Mouse (Mus musculus) left cerebral cortex, adult 8-10 months (tissue): ENCODE measurements around the gene Ush1g. TPM values are rescaled to one million over a fixed set of nuclear protein-coding genes. Genes with fewer than 3 reads are reported as not detected.

Experiments
- DNase-seq, 2 experiments: peaks; one replicate each; pipeline ENCODE4 v3.0.0; 2022; ENCODE audit warnings: low spot score in 2 of 2
- total RNA-seq, 4 experiments: library from RNA; stranded (reverse); gene quantifications; 2 replicates each; pipeline ENCODE4 v1.2.4; 2022

Ush1g gene
- total RNA-seq, 4 experiments from 2014 or later = 0.46 to 0.78 (median 0.59) TPM

- DNase-seq = peak; percentile 60 to 74
Observed at GRCm38 (mm10) chr11:115270148-115270861, 51.5 kb downstream of the Ush1g start.

GRCm38 (mm10) chr11:115269330-115270066 is 52.3 kb downstream of the Ush1g start:
- no peak for DNase-seq

DNA sequence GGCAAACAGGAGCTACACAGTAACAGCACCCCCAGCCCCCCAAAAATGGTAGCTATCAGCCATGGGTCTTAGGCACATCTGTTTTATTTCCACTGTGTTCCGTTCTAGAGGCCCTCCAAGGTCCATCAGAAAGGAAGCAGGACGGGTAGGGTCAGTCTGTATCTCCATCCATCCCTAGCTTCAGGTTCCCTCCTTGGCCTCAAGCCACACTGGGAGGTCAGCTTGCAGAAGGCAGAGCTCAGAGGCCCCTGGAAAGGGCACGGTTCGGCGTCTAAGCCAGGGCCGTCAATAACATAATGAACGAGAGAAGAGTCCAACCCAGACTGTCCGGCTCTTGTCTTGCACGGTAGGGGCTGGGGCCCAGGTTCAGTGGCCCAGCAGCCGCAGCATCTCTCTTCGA is 53.9 kb downstream of the Ush1g start:
- DNase-seq = no peak

- DNase-seq = no peak
Observed at GRCm38 (mm10) chr11:115267061-115267883, 54.6 kb downstream of the Ush1g start, which contains the start of gene Grin2c. Gene Grin2c, minus strand, starts transcription at chr11:115267243.

DNA sequence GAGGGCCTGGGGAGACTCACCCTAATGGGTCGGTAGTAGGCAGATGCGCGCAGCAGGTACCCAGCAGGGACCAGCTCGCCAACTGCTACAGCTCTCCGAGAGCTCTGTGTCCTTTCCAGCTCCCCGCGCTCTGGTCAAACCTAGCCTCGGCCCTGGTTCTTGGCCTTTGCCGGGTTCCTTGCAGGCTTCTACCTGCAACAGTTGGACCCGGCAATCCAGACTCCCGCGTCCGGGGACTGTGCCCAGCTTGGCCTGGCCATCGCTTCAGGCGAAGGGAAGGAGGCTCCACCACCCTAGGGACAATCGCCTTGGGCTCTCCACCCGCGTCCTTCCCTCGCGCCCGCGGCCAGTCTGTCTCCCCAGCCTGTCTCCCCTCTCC is 55.5 kb downstream of the Ush1g start:
- DNase-seq = no peak

- DNase-seq = no peak
Observed at GRCm38 (mm10) chr11:115265771-115266399, 56.0 kb downstream of the Ush1g start.

Other genes starting within 250 kb of the Ush1g start
- gene Rab37, start 230.6 kb downstream of the Ush1g start, total RNA-seq = 1 to 10 TPM; 3.3 to 6.1 (median 4.8) TPM
- gene Cd300lf, start 188.0 kb downstream of the Ush1g start, total RNA-seq = 1 to 10 TPM in 2 of 4 experiments, under 1 TPM in 2; 0.30 to 2.6 (median 0.83) TPM
- gene Slc9a3r1, start 158.7 kb downstream of the Ush1g start, total RNA-seq = 10 to 100 TPM; 63.4 to 73.8 (median 67.8) TPM
- 10 to 100 TPM; 14.0 to 24.5 (median 16.9) TPM for gene Tmem104, start 134.6 kb downstream of the Ush1g start, total RNA-seq
- gene Nat9, start 134.2 kb downstream of the Ush1g start, total RNA-seq = 10 to 100 TPM; 27.0 to 33.4 (median 29.6) TPM
- 10 to 100 TPM; 32.4 to 37.5 (median 36.3) TPM for gene Grin2c, start 54.8 kb downstream of the Ush1g start, total RNA-seq
- gene Fdxr, start 45.0 kb downstream of the Ush1g start, total RNA-seq = 10 to 100 TPM; 15.1 to 20.1 (median 17.5) TPM
- 10 to 100 TPM; 18.4 to 21.9 (median 20.2) TPM for gene Fads6, start 24.4 kb downstream of the Ush1g start, total RNA-seq
- gene Otop2, start 14.9 kb downstream of the Ush1g start, total RNA-seq = 1 to 10 TPM in 3 of 4 experiments, under 1 TPM in 1; 0.91 to 3.2 (median 1.5) TPM
- under 1 TPM in 1 of 4 experiments, not detected in 3; 0.26 TPM for gene Otop3, start 12.7 kb upstream of the Ush1g start, total RNA-seq
- gene Hid1, start 45.7 kb upstream of the Ush1g start, total RNA-seq = 100 to 1,000 TPM; 103 to 118 (median 107) TPM
- 10 to 100 TPM; 26.1 to 27.7 (median 26.9) TPM for gene Cdr2l, start 59.9 kb upstream of the Ush1g start, total RNA-seq
- gene Mrpl58, start 81.7 kb upstream of the Ush1g start, total RNA-seq = 100 to 1,000 TPM; 118 to 125 (median 120) TPM
- gene Atp5h, start 97.9 kb upstream of the Ush1g start, total RNA-seq = 100 to 1,000 TPM; 439 to 484 (median 473) TPM
- 10 to 100 TPM; 63.2 to 74.5 (median 72.3) TPM for gene Kctd2, start 98.1 kb upstream of the Ush1g start, total RNA-seq
- gene Trim80, start 118.5 kb upstream of the Ush1g start, total RNA-seq = under 1 TPM in 2 of 4 experiments, not detected in 2; 0.16 to 0.30 TPM
- not detected for gene Slc16a5, start 140.4 kb upstream of the Ush1g start, total RNA-seq
- 10 to 100 TPM; 11.6 to 15.1 (median 13.4) TPM for gene Armc7, start 153.6 kb upstream of the Ush1g start, total RNA-seq
- 10 to 100 TPM; 58.4 to 66.1 (median 61.0) TPM for gene Nt5c, start 169.8 kb upstream of the Ush1g start, total RNA-seq
- gene Jpt1, start 192.3 kb upstream of the Ush1g start, total RNA-seq = 100 to 1,000 TPM; 125 to 152 (median 137) TPM
- gene Sumo2, start 214.2 kb upstream of the Ush1g start, total RNA-seq = 100 to 1,000 TPM; 262 to 316 (median 290) TPM
- 10 to 100 TPM; 43.9 to 49.4 (median 46.0) TPM for gene Nup85, start 242.4 kb upstream of the Ush1g start, total RNA-seq